14 mouse cellular contexts compared by ENCODE assay signal in the genomic region with DNA sequence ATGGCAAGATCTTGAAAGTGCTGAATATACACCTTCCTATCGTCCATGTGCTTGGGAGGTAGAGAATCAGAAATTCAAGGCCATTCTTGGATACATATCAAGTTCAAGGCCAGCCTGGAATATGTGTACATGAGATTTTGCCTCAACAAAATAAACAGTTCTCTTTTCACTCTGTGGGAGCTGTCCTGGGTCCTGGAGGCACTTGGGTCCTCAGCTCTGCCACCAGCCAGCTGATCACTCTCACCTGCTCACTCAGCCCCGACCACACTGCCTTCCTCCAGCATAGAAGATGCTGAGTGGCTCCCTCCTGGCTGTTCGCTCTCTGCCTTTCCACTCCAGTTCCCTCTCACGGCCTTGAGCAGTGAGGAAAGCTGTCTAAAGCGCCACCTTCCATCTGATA.
A peak's percentile ranks its signal among the peaks of the same experiment; 100 is the strongest.
DNase-seq lines count a peak whose midpoint lies in the region; TF ChIP-seq lines count a peak whose summit lies in the region.
"Had no signal": no experiment of that assay in that cellular context is flagged by ENCODE, and none has a peak within 500 bp of the region (broad histone marks: within the 10 kb centered on the region; RNA-seq: fewer than 3 reads in every experiment).

No protein-coding gene starts in this region.

- H3K27ac ChIP-seq in ES-E14 (ENCODE audit: insufficient read depth, low read depth, low read length, poor library complexity, severe bottlenecking): no peak overlapping the region
- H3K27ac ChIP-seq in limb, embryonic 10.5 days: no peak overlapping the region
- H3K27ac ChIP-seq in left cerebral cortex, adult 2 months: no peak overlapping the region
- H3K27ac ChIP-seq: embryonic facial prominence, embryonic 15.5 days; forebrain, embryonic 12.5 days; heart, embryonic 13.5 days; liver, embryonic 13.5 days; midbrain, embryonic 10.5 days had no signal

- no peaks in the 10 kb centered on the region for H3K36me3 ChIP-seq in ES-E14 (ENCODE audit: control insufficient read depth, insufficient read depth, low read length, poor library complexity, severe bottlenecking)
- H3K36me3 ChIP-seq in limb, embryonic 10.5 days: no peaks in the 10 kb centered on the region
- H3K36me3 ChIP-seq: embryonic facial prominence, embryonic 15.5 days; forebrain, embryonic 12.5 days; heart, embryonic 13.5 days; liver, embryonic 13.5 days; midbrain, embryonic 10.5 days had no signal

- H3K9me3 ChIP-seq in ES-E14 (ENCODE audit: control insufficient read depth, insufficient read depth, low read depth, low read length): no peaks in the 10 kb centered on the region
- no peaks in the 10 kb centered on the region for H3K9me3 ChIP-seq in limb, embryonic 10.5 days (replicated peaks)
- H3K9me3 ChIP-seq: embryonic facial prominence, embryonic 15.5 days; forebrain, embryonic 12.5 days; liver, embryonic 13.5 days; midbrain, embryonic 10.5 days had no signal

- no peak overlapping the region for H3K9ac ChIP-seq in ES-E14 (ENCODE audit: insufficient read depth, low read depth, low read length, poor library complexity, severe bottlenecking)
- H3K9ac ChIP-seq: embryonic facial prominence, embryonic 15.5 days; forebrain, embryonic 12.5 days; heart, embryonic 13.5 days; liver, embryonic 13.5 days had no signal

- peak; percentile 76 for DNase-seq in kidney, postnatal 4 days
- no peak for DNase-seq in kidney, postnatal 25 days
- peak; percentile 36 for DNase-seq in ES-E14 (ENCODE audit: low read depth, low spot score)
- peak; percentile 31 for DNase-seq in R1 (ENCODE audit: low read depth, low spot score)
- peak; percentile 52 for DNase-seq in limb, embryonic 10.5 days (ENCODE audit: low spot score)
- no peak for DNase-seq in left cerebral cortex, adult 2 months (ENCODE audit: extremely low spot score in 1 of 2, low spot score in 2 of 2)
- no peak for DNase-seq in spleen, postnatal 4 days (ENCODE audit: low spot score in 2 of 2)
- DNase-seq: cerebellum, postnatal 10 days; liver, embryonic 13.5 days; right cerebral cortex, adult 18-20 months had no signal

- TF ChIP-seq CTCF in left cerebral cortex, adult 2 months (IDR thresholded peaks at IDR 0.05): no peak

- in situ Hi-C loops in ES-E14 (cut with MboI; ENCODE audit: low sequenced_read_pairs in 2 of 2, unreplicated experiment in 2 of 2): no loop called here

- H3K4me3 ChIP-seq in ES-E14 (ENCODE audit: insufficient read depth in 1 of 2, low read depth in 1 of 2, low read length in 2 of 2, poor library complexity in 1 of 2, severe bottlenecking in 1 of 2): no peak overlapping the region
- H3K4me3 ChIP-seq in limb, embryonic 10.5 days: no peak overlapping the region
- H3K4me3 ChIP-seq in left cerebral cortex, adult 2 months: no peak overlapping the region
- H3K4me3 ChIP-seq: embryonic facial prominence, embryonic 15.5 days; forebrain, embryonic 12.5 days; heart, embryonic 13.5 days; liver, embryonic 13.5 days; midbrain, embryonic 10.5 days had no signal

- H3K27me3 ChIP-seq in limb, embryonic 10.5 days (ENCODE audit: low read depth, poor library complexity, severe bottlenecking): peaks cover 32% of the 10 kb centered on the region

- 60% methylated on average over 5 of the region's 5 CpGs for WGBS in limb, embryonic 10.5 days

- intact Hi-C loops in left cerebral cortex, adult 2 months (cut with DNase I): no loop called here

- no peaks in the 10 kb centered on the region for H3K4me1 ChIP-seq in ES-E14 (ENCODE audit: control insufficient read depth in 2 of 2, insufficient read depth in 2 of 2, low read length in 2 of 2, poor library complexity in 1 of 2)
- no peaks in the 10 kb centered on the region; the same call in 1 of the 2 replicates for H3K4me1 ChIP-seq in limb, embryonic 10.5 days
- H3K4me1 ChIP-seq: heart, embryonic 13.5 days; liver, embryonic 13.5 days had no signal

TF ChIP-seq in ES-E14, 5 proteins besides CTCF, POLR2A, EP300 and RAD21:
- no peak for TF ChIP-seq MAFK (IDR thresholded peaks at IDR 0.05; ENCODE audit: insufficient read depth, low read depth, low read length)
- TF ChIP-seq HCFC1 (IDR thresholded peaks at IDR 0.05; ENCODE audit: borderline replicate concordance, insufficient read depth, low read length): no peak
- no peak for TF ChIP-seq CHD2 (IDR thresholded peaks at IDR 0.05; ENCODE audit: low read depth, low read length)
- TF ChIP-seq ZNF384 (IDR thresholded peaks at IDR 0.05; ENCODE audit: low read depth, low read length): no peak
- no peak for TF ChIP-seq ZC3H11A (IDR thresholded peaks at IDR 0.05; ENCODE audit: borderline replicate concordance, low read depth, low read length)

Comparison
In these comparisons a context has a peak if more than half of its experiments do, and no peak if none do; other contexts are left out.
1. DNase-seq: peak in kidney, postnatal 4 days (2 of 2), ES-E14 (single experiment), R1 (single experiment) and limb, embryonic 10.5 days (single experiment); none in kidney, postnatal 25 days (0 of 2), left cerebral cortex, adult 2 months (0 of 2) and spleen, postnatal 4 days (0 of 2).